Mouse (Mus musculus) MEL (cell line): ENCODE measurements around the gene Dcakd. TPM values are rescaled to one million over a fixed set of nuclear protein-coding genes. Genes with fewer than 3 reads are reported as not detected.

ENCODE experiments used
- DNase-seq: peaks from one replicate; pipeline ENCODE4 v3.0.0; 2011; ENCODE audit warnings: low read depth, low spot score
- H3K27ac ChIP-seq: 2 replicates; pipeline ENCODE4 v1.5.1; 2012; ENCODE audit warnings: low read depth, mild to moderate bottlenecking, control low read depth, low read length, moderate library complexity; ENCODE audit not compliant: control insufficient read depth
- H3K27me3 ChIP-seq, 2 experiments: fragments of 150-350 bp in 1 of 2; sonication (generic) in 1 of 2; 2 replicates each; pipeline ENCODE4 v1.6.1; 2012; ENCODE audit warnings: low read length in 2 of 2, mild to moderate bottlenecking in 2 of 2, improper control_type of control experiment in 1 of 2, moderate library complexity in 1 of 2; ENCODE audit not compliant: insufficient read depth in 2 of 2, control insufficient read depth in 1 of 2
- H3K36me3 ChIP-seq, 2 experiments: 2 replicates each; pipeline ENCODE4 v1.6.1; 2012 to 2014; ENCODE audit warnings: low read length in 2 of 2, improper control_type of control experiment in 1 of 2, inconsistent platforms in 1 of 2, mild to moderate bottlenecking in 1 of 2; ENCODE audit not compliant: insufficient read depth in 2 of 2, control insufficient read depth in 1 of 2
- H3K4me1 ChIP-seq, 2 experiments: fragments of 150-350 bp in 1 of 2; sonication (generic) in 1 of 2; 2 replicates each; pipeline ENCODE4 v1.6.1; 2012; ENCODE audit warnings: low read length in 2 of 2, improper control_type of control experiment in 1 of 2, mild to moderate bottlenecking in 1 of 2; ENCODE audit not compliant: insufficient read depth in 2 of 2, control insufficient read depth in 1 of 2
- H3K4me3 ChIP-seq, 2 experiments: fragments of 150-350 bp in 1 of 2; sonication (generic) in 1 of 2; 2 replicates each; pipeline ENCODE4 v1.5.1; 2012; ENCODE audit warnings: low read depth in 2 of 2, low read length in 2 of 2, mild to moderate bottlenecking in 2 of 2, moderate library complexity in 2 of 2, control low read depth in 1 of 2, improper control_type of control experiment in 1 of 2; ENCODE audit not compliant: control insufficient read depth in 1 of 2, insufficient read depth in 1 of 2
- H3K79me2 ChIP-seq: 2 replicates; pipeline ENCODE4 v1.6.1; 2012; ENCODE audit warnings: mild to moderate bottlenecking, low read length, moderate library complexity; ENCODE audit not compliant: control insufficient read depth, poor library complexity, insufficient read depth
- H3K9ac ChIP-seq: 2 replicates; pipeline ENCODE4 v1.6.1; 2012; ENCODE audit warnings: low read depth, mild to moderate bottlenecking, control low read depth, low read length, moderate library complexity; ENCODE audit not compliant: control insufficient read depth, poor library complexity, severe bottlenecking
- H3K9me3 ChIP-seq: fragments of 150-350 bp; sonication (generic); replicated peaks from 2 replicates; pipeline ENCODE4 v1.6.1; 2012; ENCODE audit warnings: mild to moderate bottlenecking, low read length, improper control_type of control experiment, moderate library complexity; ENCODE audit not compliant: insufficient read depth
- BHLHE40 ChIP-seq: IDR thresholded peaks from 2 replicates; pipeline ENCODE4 v1.6.1; 2012; ENCODE audit warnings: low read depth, mild to moderate bottlenecking, inconsistent platforms, low read length, improper control_type of control experiment, borderline replicate concordance
- CHD2 ChIP-seq: IDR thresholded peaks from 2 replicates; pipeline ENCODE4 v1.6.1; 2011; ENCODE audit warnings: low read length, improper control_type of control experiment
- ELF1 ChIP-seq: IDR thresholded peaks from 2 replicates; pipeline ENCODE4 v1.6.1; 2014; ENCODE audit warnings: low read depth, mild to moderate bottlenecking, inconsistent platforms, low read length, improper control_type of control experiment, moderate library complexity
- GABPA ChIP-seq: IDR thresholded peaks from 2 replicates; pipeline ENCODE4 v1.6.1; 2012; ENCODE audit warnings: low read depth, mild to moderate bottlenecking, inconsistent platforms, low read length, improper control_type of control experiment, moderate library complexity
- JUND ChIP-seq: IDR thresholded peaks from 2 replicates; pipeline ENCODE4 v1.6.1; 2011; ENCODE audit warnings: low read depth, mild to moderate bottlenecking, improper control_type of control experiment, low read length
- MAFK ChIP-seq: IDR thresholded peaks from 2 replicates; pipeline ENCODE4 v1.6.1; 2011; ENCODE audit warnings: low read depth, mild to moderate bottlenecking, low read length, improper control_type of control experiment, borderline replicate concordance
- MAZ ChIP-seq: IDR thresholded peaks from 2 replicates; pipeline ENCODE4 v1.6.1; 2012; ENCODE audit warnings: low read depth, mild to moderate bottlenecking, inconsistent platforms, low read length, improper control_type of control experiment
- MEF2A ChIP-seq: IDR thresholded peaks from 2 replicates; pipeline ENCODE4 v1.6.1; 2014; ENCODE audit warnings: low read depth, mild to moderate bottlenecking, inconsistent platforms, low read length, improper control_type of control experiment; ENCODE audit not compliant: poor library complexity, insufficient replicate concordance, severe bottlenecking; ENCODE audit errors: extremely low read depth
- NELFE ChIP-seq: IDR thresholded peaks from 2 replicates; pipeline ENCODE4 v1.6.1; 2011; ENCODE audit warnings: low read depth, low read length, improper control_type of control experiment
- POLR2A ChIP-seq, 2 experiments: IDR thresholded peaks; 2 replicates each; pipeline ENCODE4 v1.6.1; 2011 to 2012; ENCODE audit warnings: low read length in 2 of 2, mild to moderate bottlenecking in 2 of 2, control low read depth in 1 of 2, improper control_type of control experiment in 1 of 2, low read depth in 1 of 2, moderate library complexity in 1 of 2; ENCODE audit not compliant: control insufficient read depth in 1 of 2, insufficient read depth in 1 of 2, poor library complexity in 1 of 2
- RAD21 ChIP-seq: IDR thresholded peaks from 2 replicates; pipeline ENCODE4 v1.6.1; 2011; ENCODE audit warnings: mild to moderate bottlenecking, low read depth, low read length, improper control_type of control experiment
- RCOR1 ChIP-seq: IDR thresholded peaks from 2 replicates; pipeline ENCODE4 v1.6.1; 2012; ENCODE audit warnings: low read depth, mild to moderate bottlenecking, inconsistent platforms, low read length, improper control_type of control experiment
- SIN3A ChIP-seq: IDR thresholded peaks from 2 replicates; pipeline ENCODE4 v1.6.1; 2012; ENCODE audit warnings: low read length, improper control_type of control experiment, inconsistent platforms
- TBP ChIP-seq: IDR thresholded peaks from 2 replicates; pipeline ENCODE4 v1.8.0; 2011; ENCODE audit warnings: low read depth, low read length, improper control_type of control experiment
- USF2 ChIP-seq, 2 experiments: IDR thresholded peaks; 2 replicates each; pipeline ENCODE4 v1.6.1; 2011 to 2012; ENCODE audit warnings: improper control_type of control experiment in 2 of 2, low read length in 2 of 2, borderline replicate concordance in 1 of 2, inconsistent platforms in 1 of 2, low read depth in 1 of 2, mild to moderate bottlenecking in 1 of 2; ENCODE audit not compliant: insufficient read depth in 1 of 2
- ZNF384 ChIP-seq: IDR thresholded peaks from 2 replicates; pipeline ENCODE4 v1.6.1; 2012; ENCODE audit warnings: low read depth, mild to moderate bottlenecking, inconsistent platforms, low read length, improper control_type of control experiment
- polyA plus RNA-seq, 2 experiments: library from polyadenylated mRNA; stranded (reverse) in 1 of 2; unstranded in 1 of 2; fragments of >175 nt in 1 of 2; fragments of >200 nt in 1 of 2; gene quantifications; 2 replicates each; pipeline versions ENCODE4 v1.2.1 to v1.2.4; 2012; ENCODE audit warnings: low replicate concordance in 2 of 2, low read depth in 1 of 2; ENCODE audit not compliant: insufficient read length in 2 of 2, insufficient read depth in 1 of 2, missing spikeins in 1 of 2
- total RNA-seq: library from RNA; depleted of rRNA; stranded (reverse); fragments of 300-350 nt; gene quantifications from 2 replicates; pipeline ENCODE4 v1.2.3, GENCODE M21; 2012

Gene Dcakd
- total and polyA plus RNA-seq, 3 experiments = 15.6 to 112 (median 82.3) TPM

DNA sequence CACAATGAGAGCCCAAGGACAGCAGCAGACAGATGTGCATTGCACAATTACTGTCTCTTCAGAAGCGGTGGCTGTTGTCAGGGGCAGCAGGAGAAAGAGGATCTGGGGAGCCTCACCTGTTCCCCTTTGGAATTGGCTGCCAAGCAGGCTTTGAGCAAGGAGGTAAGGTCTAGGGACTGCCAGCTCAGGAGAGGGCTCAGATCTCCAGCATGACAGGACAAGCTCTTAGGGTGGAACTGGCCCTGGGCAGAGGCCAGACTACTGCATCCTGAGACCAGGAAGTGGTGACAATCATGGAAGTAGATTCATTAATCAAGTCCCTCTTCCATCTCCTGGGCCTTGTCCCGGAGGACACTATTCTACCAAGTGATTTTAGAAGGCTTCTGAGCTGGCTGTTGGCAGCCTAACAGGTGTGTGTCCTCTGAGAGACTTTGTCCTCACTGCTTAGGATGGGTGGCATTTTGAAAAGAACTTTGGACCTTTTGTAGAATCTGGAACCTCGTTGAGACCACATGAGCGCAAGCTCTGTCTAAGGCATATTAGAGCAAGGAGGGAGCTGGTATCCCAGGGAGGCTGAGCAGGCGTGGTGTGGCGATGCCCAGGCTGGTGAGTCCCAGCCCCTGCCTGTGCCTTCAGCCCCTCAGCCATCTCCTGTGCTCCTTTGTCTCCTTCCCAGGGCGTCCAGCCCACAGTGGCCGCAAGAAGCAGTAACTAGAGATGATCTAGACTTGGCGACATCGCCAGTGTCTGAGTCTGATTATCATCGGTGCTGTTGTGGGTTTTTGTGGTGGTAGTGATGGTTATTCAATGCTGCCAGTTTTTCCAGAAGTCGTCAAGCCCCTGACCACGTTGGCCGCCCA is 38.3 kb upstream of the Dcakd start:
- peaks cover 0 to 25% of the 10 kb centered on the region in 2 experiments; a peak in 2 of 4 replicates for H3K36me3 ChIP-seq
- no peaks in the 10 kb centered on the region for H3K79me2 ChIP-seq
- no peak for DNase-seq
- no peaks in the 10 kb centered on the region for H3K27me3 ChIP-seq
- H3K4me1 ChIP-seq = no peaks in the 10 kb centered on the region
- no peak overlapping the region for H3K27ac ChIP-seq
- H3K4me3 ChIP-seq = no peak overlapping the region
- TF ChIP-seq USF2 (IDR thresholded peaks at IDR 0.05; ENCODE audit: borderline replicate concordance in 1 of 2, insufficient read depth in 1 of 2, low read depth in 1 of 2, low read length in 2 of 2) (no peak), CHD2 (no peak)
- TF ChIP-seq, all 39 proteins: peak for 0
- Histone ChIP-seq H3K9ac (no peak overlapping the region), H3K9me3 (no peaks in the 10 kb centered on the region)

DNA sequence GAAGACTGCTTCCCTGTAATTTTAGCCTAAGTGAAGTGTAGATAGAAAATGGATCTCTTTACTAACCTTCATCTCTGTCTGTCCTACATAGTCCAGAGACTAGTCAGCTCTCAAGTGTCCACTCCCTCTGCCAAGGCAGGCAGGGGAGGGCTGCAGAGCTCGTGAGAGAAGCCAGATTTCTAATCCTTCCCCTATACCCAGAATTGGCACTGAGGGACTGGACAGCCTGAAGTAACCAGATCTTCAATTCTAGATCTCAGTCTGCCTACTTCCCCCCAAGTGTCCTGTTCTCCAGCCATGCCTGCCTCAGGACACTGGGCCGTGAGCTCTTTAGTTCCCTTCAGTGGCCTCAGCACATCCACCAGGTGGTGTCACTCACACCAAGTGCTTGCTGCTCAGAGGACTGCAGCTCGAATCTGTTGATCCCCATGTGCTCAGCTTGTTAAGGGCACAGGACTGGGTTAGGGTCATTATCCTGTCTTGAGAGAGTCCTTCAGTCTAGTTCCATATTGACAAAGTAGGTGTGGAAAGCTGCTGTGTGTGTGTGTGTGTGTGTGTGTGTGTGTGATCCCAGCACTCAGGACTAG is 30.5 kb upstream of the Dcakd start:
- no peak for DNase-seq
- TF ChIP-seq JUND (no peak), RAD21 (no peak)
- Histone ChIP-seq H3K9ac (no peak overlapping the region), H3K9me3 (no peaks in the 10 kb centered on the region), H3K36me3 (peaks cover 0 to 43% of the 10 kb centered on the region in 2 experiments; a peak in 2 of 4 replicates), H3K27ac (no peak overlapping the region), H3K4me1 (no peaks in the 10 kb centered on the region), H3K4me3 (no peak overlapping the region), H3K79me2 (no peaks in the 10 kb centered on the region), H3K27me3 (no peaks in the 10 kb centered on the region)

DNA sequence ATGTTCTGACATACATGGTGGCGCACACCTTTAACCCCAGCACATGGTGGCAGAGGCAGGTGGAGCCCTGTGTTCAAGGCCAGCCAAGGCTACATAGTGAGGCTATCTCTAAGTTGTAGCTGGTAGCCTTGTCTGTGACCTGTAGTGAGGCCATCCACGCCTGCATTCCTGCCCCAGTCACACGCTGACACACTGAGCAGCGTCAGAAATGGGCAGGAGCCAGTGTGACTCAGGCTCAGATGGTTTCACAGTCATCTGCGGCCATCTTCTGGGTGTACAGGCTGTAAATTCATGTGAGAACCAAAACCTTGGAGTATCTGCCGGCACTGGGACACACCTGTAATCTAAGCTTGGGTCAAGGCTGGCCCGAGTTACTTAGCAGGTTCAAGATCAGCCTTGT is 28.5 kb upstream of the Dcakd start:
- Histone ChIP-seq H3K4me3 (no peak overlapping the region), H3K27me3 (no peaks in the 10 kb centered on the region), H3K4me1 (no peaks in the 10 kb centered on the region), H3K79me2 (no peaks in the 10 kb centered on the region; the same call in 1 of the 2 replicates), H3K9ac (no peak overlapping the region), H3K9me3 (no peaks in the 10 kb centered on the region), H3K27ac (no peak overlapping the region), H3K36me3 (peaks cover 0 to 35% of the 10 kb centered on the region in 2 experiments; a peak in 2 of 4 replicates)
- no peak for DNase-seq
- no peak for TF ChIP-seq TBP
- TF ChIP-seq POLR2A (IDR thresholded peaks at IDR 0.05; ENCODE audit: control insufficient read depth in 1 of 2, insufficient read depth in 1 of 2, low read depth in 1 of 2, low read length in 2 of 2, poor library complexity in 1 of 2) = no peak
- TF ChIP-seq MEF2A = no peak
- no peak for TF ChIP-seq ELF1
- TF ChIP-seq RCOR1 = no peak
- no peak for TF ChIP-seq BHLHE40
- no peak for TF ChIP-seq NELFE
- no peak for TF ChIP-seq ZNF384
- no peak for TF ChIP-seq SIN3A
- no peak for TF ChIP-seq MAFK
- TF ChIP-seq GABPA = no peak
- no peak for TF ChIP-seq MAZ
